Comparison of ENCODE assay signal across 20 mouse cellular contexts in genomic region chr11:90423896-90424295, GRCm38 (mm10). TPM values are rescaled to one million over a fixed set of nuclear protein-coding genes. Genes with fewer than 3 reads are reported as not detected.
DNase-seq lines count a peak whose midpoint lies in the region; ATAC-seq lines count a peak whose summit lies in the region.
"Had no signal": no experiment of that assay in that cellular context is flagged by ENCODE, and none has a peak within 500 bp of the region (broad histone marks: within the 10 kb centered on the region; RNA-seq: fewer than 3 reads in every experiment).

No protein-coding gene starts in this region.

- 48% methylated on average over 3 of the region's 3 CpGs for WGBS in embryonic facial prominence, embryonic 10.5 days
- 27% methylated on average over 3 of the region's 3 CpGs for WGBS in embryonic facial prominence, embryonic 14.5 days
- 38% methylated on average over 3 of the region's 3 CpGs for WGBS in limb, embryonic 13.5 days

- H3K4me2 ChIP-seq in embryonic facial prominence, embryonic 14.5 days (ENCODE audit: low read depth, low read length) = peak overlapping the region; percentile 16; the same call in 1 of the 2 replicates
- H3K4me2 ChIP-seq in limb, embryonic 13.5 days (replicated peaks) = peak overlapping the region; percentile 11; the same call in 1 of the 2 replicates
- H3K4me2 ChIP-seq: forebrain, embryonic 13.5 days; hindbrain, embryonic 13.5 days; intestine, embryonic 15.5 days had no signal

- peak; percentile 6 for DNase-seq in NIH3T3 (ENCODE audit: low read depth)
- DNase-seq in embryonic facial prominence, embryonic 10.5 days (ENCODE audit: low spot score) = peak; percentile 12
- peak; percentile 52 for DNase-seq in embryonic facial prominence, embryonic 14.5 days (ENCODE audit: low spot score)
- no peak for DNase-seq in cerebellum, postnatal 4 days (ENCODE audit: low spot score in 2 of 2)
- DNase-seq in T-cell, adult 2 months (ENCODE audit: low spot score) = no peak
- DNase-seq: adrenal gland, postnatal 10 days; cerebellum, adult 11-12 months; cerebellum, adult 9-10 months; cerebellum, postnatal 25 days; gastrocnemius, adult 2 months; gastrocnemius, postnatal 25 days; heart, adult 18-20 months; heart, postnatal 10 days; heart, postnatal 4 days; kidney, adult 18-20 months had no signal

- H3K4me3 ChIP-seq in embryonic facial prominence, embryonic 10.5 days = no peak overlapping the region
- no peak overlapping the region for H3K4me3 ChIP-seq in embryonic facial prominence, embryonic 14.5 days (ENCODE audit: low read depth, low read length)
- H3K4me3 ChIP-seq in limb, embryonic 13.5 days = no peak overlapping the region
- H3K4me3 ChIP-seq: forebrain, embryonic 13.5 days; gastrocnemius, adult 2 months; heart, embryonic 10.5 days; hindbrain, embryonic 13.5 days; intestine, embryonic 15.5 days had no signal

- H3K27ac ChIP-seq in embryonic facial prominence, embryonic 10.5 days (replicated peaks) = peak overlapping the region; percentile 61
- H3K27ac ChIP-seq in embryonic facial prominence, embryonic 14.5 days (replicated peaks; ENCODE audit: low read depth, low read length) = peak overlapping the region; percentile 84
- H3K27ac ChIP-seq in limb, embryonic 13.5 days = peak overlapping the region; percentile 33; the same call in 1 of the 2 replicates
- H3K27ac ChIP-seq: forebrain, embryonic 13.5 days; gastrocnemius, adult 2 months; heart, embryonic 10.5 days; hindbrain, embryonic 13.5 days; intestine, embryonic 15.5 days had no signal

- H3K9me3 ChIP-seq in embryonic facial prominence, embryonic 10.5 days = no peaks in the 10 kb centered on the region
- no peaks in the 10 kb centered on the region for H3K9me3 ChIP-seq in embryonic facial prominence, embryonic 14.5 days (ENCODE audit: control insufficient read depth, low read length)
- H3K9me3 ChIP-seq in limb, embryonic 13.5 days = no peaks in the 10 kb centered on the region; the same call in 1 of the 2 replicates
- H3K9me3 ChIP-seq: heart, embryonic 10.5 days; hindbrain, embryonic 13.5 days; intestine, embryonic 15.5 days had no signal

- peak; percentile 44; the same call in 1 of the 2 replicates for ATAC-seq in embryonic facial prominence, embryonic 14.5 days (ENCODE audit: low read depth)
- no peak; the same call in 1 of the 2 replicates for ATAC-seq in limb, embryonic 13.5 days (ENCODE audit: low FRiP score, low read depth)
- ATAC-seq: forebrain, embryonic 13.5 days; intestine, embryonic 15.5 days had no signal

- H3K36me3 ChIP-seq in embryonic facial prominence, embryonic 10.5 days (replicated peaks) = no peaks in the 10 kb centered on the region
- H3K36me3 ChIP-seq in embryonic facial prominence, embryonic 14.5 days (ENCODE audit: control insufficient read depth, insufficient read depth, low read length) = no peaks in the 10 kb centered on the region
- H3K36me3 ChIP-seq in limb, embryonic 13.5 days = no peaks in the 10 kb centered on the region
- H3K36me3 ChIP-seq: heart, embryonic 10.5 days; hindbrain, embryonic 13.5 days; intestine, embryonic 15.5 days had no signal

- peaks cover 18% of the 10 kb centered on the region for H3K27me3 ChIP-seq in embryonic facial prominence, embryonic 10.5 days (replicated peaks; ENCODE audit: low read depth, poor library complexity, severe bottlenecking)
- H3K27me3 ChIP-seq in embryonic facial prominence, embryonic 14.5 days (replicated peaks; ENCODE audit: control insufficient read depth, insufficient read depth, low read length) = no peaks in the 10 kb centered on the region
- peaks cover 12% of the 10 kb centered on the region for H3K27me3 ChIP-seq in limb, embryonic 13.5 days
- H3K27me3 ChIP-seq: intestine, embryonic 15.5 days had no signal

- H3K4me1 ChIP-seq in embryonic facial prominence, embryonic 10.5 days = peaks cover 14% of the 10 kb centered on the region
- H3K4me1 ChIP-seq in embryonic facial prominence, embryonic 14.5 days (ENCODE audit: control insufficient read depth, insufficient read depth, low read length) = peaks cover 21% of the 10 kb centered on the region
- peaks cover 14% of the 10 kb centered on the region for H3K4me1 ChIP-seq in limb, embryonic 13.5 days
- H3K4me1 ChIP-seq: forebrain, embryonic 13.5 days; heart, embryonic 10.5 days; intestine, embryonic 15.5 days had no signal

- no peak overlapping the region for H3K9ac ChIP-seq in embryonic facial prominence, embryonic 14.5 days (ENCODE audit: low read depth, low read length)
- H3K9ac ChIP-seq in limb, embryonic 13.5 days = no peak overlapping the region
- H3K9ac ChIP-seq: forebrain, embryonic 13.5 days; hindbrain, embryonic 13.5 days; intestine, embryonic 15.5 days had no signal

RNA-seq across cellular contexts. Expression of gene Hlf, which starts 33.2 kb away (rescaled TPM):
- polyA plus RNA-seq in embryonic facial prominence, embryonic 10.5 days (2016; fragmentation: Nextera tagmentation; extraction: Ambion mirVana) = 0.93 and 1.2 TPM in 2 replicates
- polyA plus RNA-seq in embryonic facial prominence, embryonic 14.5 days (2014; fragmentation: Nextera tagmentation; extraction: Ambion mirVana) = 5.1 and 6.2 TPM in 2 replicates
- 1.3 and 1.9 TPM in 2 replicates for polyA plus RNA-seq in limb, embryonic 13.5 days (2015; fragmentation: Nextera tagmentation; extraction: Ambion mirVana)

Comparison
In these comparisons a context has a peak if more than half of its experiments do, and no peak if none do; other contexts are left out.
1. DNase-seq: peak in NIH3T3 (single experiment), embryonic facial prominence, embryonic 10.5 days (single experiment) and embryonic facial prominence, embryonic 14.5 days (single experiment); none in cerebellum, postnatal 4 days (0 of 2) and T-cell, adult 2 months (single experiment).
2. H3K27ac ChIP-seq: peak in every context shown above with its lines; median percentile 84 in embryonic facial prominence, embryonic 14.5 days; 61 in embryonic facial prominence, embryonic 10.5 days; 33 in limb, embryonic 13.5 days.